Mouse (Mus musculus) limb, embryonic 12.5 days (tissue): ENCODE measurements around the gene Pgd. TPM values are rescaled to one million over a fixed set of nuclear protein-coding genes. Genes with fewer than 3 reads are reported as not detected.
A peak's percentile ranks its signal among the peaks of the same experiment; 100 is the strongest.
"Not testable (repeated sequence)": the region's sequence is repeated elsewhere in the genome, so short reads cannot be mapped to it uniquely, and the experiment has no call there.

ENCODE experiments used
- ATAC-seq: fragments of 200-750 bp; cut with Nextera tagmentation; 2 replicates; pipeline ENCODE4 v1.8.0; 2017; ENCODE audit warnings: low read depth, moderate TSS enrichment; ENCODE audit not compliant: insufficient number of reproducible peaks, insufficient read depth, low FRiP score, low TSS enrichment
- H3K27ac ChIP-seq: fragments of 300-500 bp; sonication (generic); 2 replicates; pipeline ENCODE4 v1.5.1; 2016; ENCODE audit warnings: mild to moderate bottlenecking, moderate library complexity
- H3K27me3 ChIP-seq: fragments of 300-500 bp; sonication (generic); 2 replicates; pipeline ENCODE4 v1.6.1; 2016; ENCODE audit warnings: mild to moderate bottlenecking, moderate library complexity
- H3K36me3 ChIP-seq: fragments of 300-500 bp; sonication (generic); 2 replicates; pipeline ENCODE4 v1.6.1; 2016; ENCODE audit warnings: mild to moderate bottlenecking, moderate library complexity
- H3K4me1 ChIP-seq: fragments of 300-500 bp; sonication (generic); replicated peaks from 2 replicates; pipeline ENCODE4 v1.6.1; 2016
- H3K4me2 ChIP-seq: fragments of 300-500 bp; sonication (generic); 2 replicates; pipeline ENCODE4 v1.6.1; 2016; ENCODE audit warnings: mild to moderate bottlenecking, moderate library complexity
- H3K4me3 ChIP-seq: fragments of 300-500 bp; sonication (generic); replicated peaks from 2 replicates; pipeline ENCODE4 v1.5.1; 2016; ENCODE audit warnings: mild to moderate bottlenecking
- H3K9ac ChIP-seq: fragments of 300-500 bp; sonication (generic); replicated peaks from 2 replicates; pipeline ENCODE4 v1.6.1; 2016; ENCODE audit warnings: mild to moderate bottlenecking, moderate library complexity
- H3K9me3 ChIP-seq: fragments of 300-500 bp; sonication (generic); 2 replicates; pipeline ENCODE4 v1.6.1; 2016; ENCODE audit warnings: mild to moderate bottlenecking, moderate library complexity
- WGBS: fragments of 180-500 bp; shearing (Covaris S2); methylation state at CpG from one replicate; pipeline ENCODE4 v1.1.7; 2016; 5-methylcytosine and 5-hydroxymethylcytosine counted together
- polyA plus RNA-seq: library from polyadenylated mRNA; unstranded; fragments of >200 nt; fragmentation: Nextera tagmentation; extraction: Ambion mirVana; gene quantifications from 2 replicates; pipeline ENCODE4 v1.2.1, GENCODE M21; 2016

Gene Pgd
- polyA plus RNA-seq, result 121 and 122 TPM in 2 replicates

DNA sequence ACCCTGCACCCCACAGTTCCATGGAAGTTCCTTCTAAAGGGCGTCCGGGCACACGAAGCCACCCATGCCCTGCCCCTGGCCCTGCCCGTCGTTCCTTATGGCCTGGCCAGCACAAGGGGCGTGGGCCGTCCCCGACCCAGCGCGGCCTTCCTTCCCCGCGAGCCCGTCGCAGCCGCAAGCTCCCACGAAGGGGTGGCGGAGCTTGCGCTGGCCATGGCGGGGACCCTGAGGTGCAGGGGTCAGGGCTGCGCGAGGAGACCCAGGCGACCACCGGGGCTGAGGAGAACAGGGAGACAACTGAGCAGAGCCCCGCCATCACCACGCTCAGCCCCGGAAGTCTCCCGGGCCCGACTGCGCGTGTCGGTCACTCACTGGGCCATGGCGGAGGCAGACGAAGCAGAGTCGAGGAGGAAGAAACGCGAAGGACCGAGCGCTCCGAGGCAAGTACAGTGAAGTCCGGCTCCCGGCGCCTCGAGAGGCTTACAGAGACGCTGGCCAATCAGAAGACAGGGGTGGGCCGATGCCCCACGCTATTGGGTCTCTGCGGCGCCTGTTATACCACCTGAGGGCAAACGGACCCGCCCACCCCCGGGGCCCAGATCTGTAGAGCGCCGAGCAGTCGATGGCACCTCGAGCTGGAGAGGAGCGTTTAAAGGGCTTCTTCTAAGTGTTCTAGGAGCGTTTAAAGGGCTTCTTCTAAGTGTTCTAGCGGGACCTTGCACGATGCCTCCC, at the start of gene Pgd:
Pgd (minus strand) TSS at position 557 of the 732 bp plus-strand sequence.
- under 1% methylated on average over 59 of the region's 59 CpGs for WGBS
- Histone ChIP-seq H3K9me3 (no peaks in the 10 kb centered on the region), H3K4me3 (peak within 1 kb of the TSS; percentile 95), H3K36me3 (peaks cover 37% of the 10 kb centered on the region), H3K27me3 (no peaks in the 10 kb centered on the region), H3K4me1 (peaks cover 9% of the 10 kb centered on the region; the same call in 1 of the 2 replicates), H3K4me2 (peak within 1 kb of the TSS; percentile 83), H3K9ac (peak within 1 kb of the TSS; percentile 93), H3K27ac (peak within 1 kb of the TSS; percentile 92)
- peak; percentile 98 for ATAC-seq

- Histone ChIP-seq H3K4me2 (no peak overlapping the region), H3K36me3 (peaks cover 66% of the 10 kb centered on the region), H3K27ac (no peak overlapping the region), H3K9me3 (peaks cover 5% of the 10 kb centered on the region; the same call in 1 of the 2 replicates), H3K4me1 (no peaks in the 10 kb centered on the region), H3K27me3 (no peaks in the 10 kb centered on the region), H3K4me3 (no peak overlapping the region), H3K9ac (no peak overlapping the region)
- ATAC-seq, result no peak
- 79% methylated on average over 9 of the region's 9 CpGs for WGBS
Measured at GRCm38 (mm10) chr4:149215982-149216381, 49.4 kb upstream of the Pgd start.

DNA sequence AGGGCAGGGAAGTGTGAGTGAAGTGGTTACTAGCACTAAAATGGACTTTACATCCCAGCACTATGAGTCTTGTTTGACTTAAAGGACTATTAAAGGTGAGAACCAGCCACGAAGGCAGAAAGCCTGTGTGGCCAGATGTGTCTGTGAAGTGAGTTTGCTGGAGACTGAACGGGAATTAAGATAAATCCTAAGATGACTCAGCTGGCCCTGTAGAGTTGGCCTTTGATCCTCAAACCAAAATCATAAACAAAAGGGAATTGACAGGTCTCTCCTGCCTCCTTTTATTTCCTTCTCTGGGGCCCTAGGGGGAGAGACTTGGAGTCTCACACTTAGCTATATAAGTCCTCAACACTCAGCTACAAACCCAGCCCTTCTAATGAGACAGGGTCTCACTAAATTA, 48.8 kb upstream of the Pgd start:
- Histone ChIP-seq H3K27ac (no peak overlapping the region), H3K4me2 (no peak overlapping the region), H3K9me3 (peaks cover 5% of the 10 kb centered on the region; the same call in 1 of the 2 replicates), H3K4me1 (no peaks in the 10 kb centered on the region), H3K27me3 (no peaks in the 10 kb centered on the region), H3K9ac (no peak overlapping the region), H3K36me3 (peaks cover 66% of the 10 kb centered on the region), H3K4me3 (no peak overlapping the region)
- WGBS, result 13% methylated on average over 2 of the region's 2 CpGs
- ATAC-seq, result no peak

- ATAC-seq, result not testable (repeated sequence)
Measured at GRCm38 (mm10) chr4:149214468-149214867, 47.9 kb upstream of the Pgd start.

GRCm38 (mm10) chr4:149213466-149213865, 46.9 kb upstream of the Pgd start:
- ATAC-seq, result no peak
- Histone ChIP-seq H3K4me1 (no peaks in the 10 kb centered on the region), H3K4me3 (no peak overlapping the region), H3K27ac (no peak overlapping the region), H3K27me3 (no peaks in the 10 kb centered on the region), H3K9me3 (peaks cover 5% of the 10 kb centered on the region; the same call in 1 of the 2 replicates), H3K4me2 (no peak overlapping the region), H3K36me3 (peaks cover 70% of the 10 kb centered on the region), H3K9ac (no peak overlapping the region)
- 94% methylated on average over 9 of the region's 9 CpGs for WGBS

More at GRCm38 (mm10) chr4:149214468-149214867, 47.9 kb upstream of the Pgd start:
- not testable (repeated sequence) for H3K9me3 ChIP-seq, H3K4me2 ChIP-seq, H3K9ac ChIP-seq, H3K27me3 ChIP-seq, H3K4me1 ChIP-seq, H3K27ac ChIP-seq, H3K4me3 ChIP-seq
- H3K36me3 ChIP-seq, result peaks cover 67% of the 10 kb centered on the region
- WGBS, result 96% methylated on average over 2 of the region's 2 CpGs

DNA sequence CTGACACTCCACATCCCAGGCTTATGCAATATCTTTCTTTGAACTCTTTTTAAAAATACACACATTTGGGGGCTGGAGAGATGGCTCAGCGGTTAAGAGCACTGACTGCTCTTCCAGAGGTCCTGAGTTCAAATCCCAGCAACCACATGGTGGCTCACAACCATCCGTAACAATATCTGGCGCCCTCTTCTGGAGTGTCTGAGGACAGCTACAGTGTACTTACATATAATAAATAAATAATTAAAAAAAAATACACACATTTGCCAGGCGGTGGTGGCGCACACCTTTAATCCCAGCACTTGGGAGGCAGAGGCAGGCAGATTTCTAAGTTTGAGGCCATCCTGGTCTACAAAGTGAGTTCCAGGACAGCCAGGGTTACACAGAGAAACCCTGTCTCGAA, 44.9 kb upstream of the Pgd start:
- H3K4me3 ChIP-seq, H3K27me3 ChIP-seq, ATAC-seq, H3K27ac ChIP-seq, H3K4me1 ChIP-seq, H3K9ac ChIP-seq, H3K9me3 ChIP-seq, H3K4me2 ChIP-seq: not testable (repeated sequence)
- H3K36me3 ChIP-seq, result peaks cover 72% of the 10 kb centered on the region
- WGBS, result 93% methylated on average over 6 of the region's 6 CpGs

- Histone ChIP-seq H3K27ac (no peak overlapping the region), H3K4me2 (no peak overlapping the region), H3K4me1 (no peaks in the 10 kb centered on the region), H3K36me3 (peaks cover 75% of the 10 kb centered on the region), H3K9me3 (no peaks in the 10 kb centered on the region), H3K27me3 (no peaks in the 10 kb centered on the region), H3K4me3 (no peak overlapping the region), H3K9ac (no peak overlapping the region)
- 83% methylated on average over 3 of the region's 3 CpGs for WGBS
- ATAC-seq, result no peak
Measured at GRCm38 (mm10) chr4:149202467-149202866, 35.9 kb upstream of the Pgd start.

DNA sequence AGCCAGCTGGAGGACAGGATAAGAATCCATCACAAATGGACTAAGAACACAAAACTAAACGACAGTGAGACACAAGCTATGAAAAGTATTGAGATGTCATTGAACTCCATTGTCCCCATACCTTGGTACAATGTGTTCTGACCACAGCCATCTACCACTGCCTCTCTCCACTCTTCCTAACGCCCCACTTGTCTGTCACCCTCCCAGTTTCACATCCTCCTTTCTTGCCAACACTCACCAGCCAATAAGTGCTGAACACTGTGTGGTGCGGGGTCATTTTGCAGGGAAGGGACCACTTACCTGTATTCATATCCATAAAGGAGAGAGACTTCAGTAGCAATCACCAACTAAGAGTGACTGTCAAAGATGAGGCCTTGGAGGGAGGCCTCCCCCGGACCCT, 34.5 kb upstream of the Pgd start:
- WGBS, result 92% methylated on average over 4 of the region's 4 CpGs

GRCm38 (mm10) chr4:149197180-149197579, 30.6 kb upstream of the Pgd start:
- Histone ChIP-seq H3K36me3 (peaks cover 76% of the 10 kb centered on the region), H3K27ac (no peak overlapping the region), H3K4me2 (no peak overlapping the region), H3K9ac (no peak overlapping the region), H3K4me3 (no peak overlapping the region), H3K27me3 (no peaks in the 10 kb centered on the region), H3K4me1 (no peaks in the 10 kb centered on the region), H3K9me3 (no peaks in the 10 kb centered on the region)
- ATAC-seq, result no peak
- WGBS, result 81% methylated on average over 1 of the region's 1 CpGs

More for the DNA sequence above, 34.5 kb upstream of the Pgd start:
- H3K9ac ChIP-seq, result no peak overlapping the region
- H3K36me3 ChIP-seq, result peaks cover 79% of the 10 kb centered on the region
- no peak overlapping the region for H3K4me3 ChIP-seq
- no peak overlapping the region for H3K27ac ChIP-seq
- no peak overlapping the region for H3K4me2 ChIP-seq
- no peaks in the 10 kb centered on the region for H3K4me1 ChIP-seq
- ATAC-seq, result no peak
- no peaks in the 10 kb centered on the region for H3K27me3 ChIP-seq
- no peaks in the 10 kb centered on the region for H3K9me3 ChIP-seq

- 93% methylated on average over 7 of the region's 7 CpGs for WGBS
- Histone ChIP-seq H3K27ac (no peak overlapping the region), H3K27me3 (no peaks in the 10 kb centered on the region), H3K4me3 (no peak overlapping the region), H3K4me1 (no peaks in the 10 kb centered on the region), H3K9me3 (no peaks in the 10 kb centered on the region), H3K4me2 (no peak overlapping the region), H3K9ac (no peak overlapping the region), H3K36me3 (peaks cover 81% of the 10 kb centered on the region)
- ATAC-seq, result no peak
Measured at GRCm38 (mm10) chr4:149191103-149191502, 24.5 kb upstream of the Pgd start.

GRCm38 (mm10) chr4:149188563-149188962, 22.0 kb upstream of the Pgd start:
- Histone ChIP-seq H3K27me3 (no peaks in the 10 kb centered on the region), H3K4me2 (no peak overlapping the region), H3K36me3 (peaks cover 90% of the 10 kb centered on the region), H3K4me3 (no peak overlapping the region), H3K27ac (no peak overlapping the region), H3K9ac (no peak overlapping the region), H3K4me1 (no peaks in the 10 kb centered on the region), H3K9me3 (no peaks in the 10 kb centered on the region)
- ATAC-seq, result no peak
- 90% methylated on average over 2 of the region's 2 CpGs for WGBS

DNA sequence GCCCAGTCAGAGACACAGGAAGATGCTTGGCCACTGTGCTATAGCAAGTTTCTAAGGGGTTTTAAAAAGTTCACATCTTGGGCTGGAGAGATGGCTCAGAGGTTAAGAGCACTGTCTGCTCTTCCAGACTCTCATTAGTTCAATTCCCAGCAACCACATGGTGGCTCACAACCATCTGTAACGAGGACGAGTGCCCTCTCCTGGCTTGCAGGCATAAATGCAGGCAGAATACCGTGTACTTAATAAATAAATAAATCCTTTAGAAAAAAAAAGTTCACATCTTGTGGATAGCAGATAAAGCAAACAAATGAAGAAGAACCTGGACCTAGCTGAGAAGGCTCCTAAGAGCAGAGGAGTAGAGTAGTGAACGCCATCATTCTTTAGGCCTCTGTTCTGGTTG, 16.2 kb upstream of the Pgd start:
- Histone ChIP-seq H3K27ac (no peak overlapping the region), H3K9me3 (no peaks in the 10 kb centered on the region), H3K4me3 (no peak overlapping the region), H3K36me3 (peaks cover 91% of the 10 kb centered on the region), H3K27me3 (no peaks in the 10 kb centered on the region), H3K4me2 (no peak overlapping the region), H3K9ac (no peak overlapping the region), H3K4me1 (no peaks in the 10 kb centered on the region; the same call in 1 of the 2 replicates)
- no peak for ATAC-seq
- 60% methylated on average over 4 of the region's 4 CpGs for WGBS
